Mouse (Mus musculus) kidney, postnatal 0 days (tissue): Measurements from ENCODE around the gene Gpr87. TPM values are rescaled to one million over a fixed set of nuclear protein-coding genes. Genes with fewer than 3 reads are reported as not detected.

Experiments
- ATAC-seq: fragments of 200-750 bp; cut with Nextera tagmentation; replicated peaks from 2 replicates; pipeline ENCODE4 v1.8.0; 2017; ENCODE audit warnings: low read depth, moderate number of reproducible peaks, moderate TSS enrichment, moderate library complexity; ENCODE audit not compliant: low FRiP score
- DNase-seq: peaks from one replicate; pipeline ENCODE4 v3.0.0-alpha.2; 2016; ENCODE audit warnings: low spot score
- H3K27ac ChIP-seq: fragments of 300-500 bp; sonication (generic); 2 replicates; pipeline ENCODE4 v1.5.1; 2014; ENCODE audit warnings: mild to moderate bottlenecking
- H3K27me3 ChIP-seq: fragments of 300-500 bp; sonication (generic); 2 replicates; pipeline ENCODE4 v1.6.1; 2014; ENCODE audit warnings: low read length, mixed read lengths; ENCODE audit not compliant: insufficient read depth
- H3K36me3 ChIP-seq: fragments of 300-500 bp; sonication (generic); 2 replicates; pipeline ENCODE4 v1.6.1; 2014; ENCODE audit warnings: low read length, mixed read lengths; ENCODE audit not compliant: insufficient read depth
- H3K4me1 ChIP-seq: fragments of 300-500 bp; sonication (generic); replicated peaks from 2 replicates; pipeline ENCODE4 v1.6.1; 2014; ENCODE audit warnings: antibody characterized with exemption, low read length, mixed read lengths; ENCODE audit not compliant: insufficient read depth
- H3K4me2 ChIP-seq: fragments of 300-500 bp; sonication (generic); 2 replicates; pipeline ENCODE4 v1.6.1; 2014; ENCODE audit warnings: mild to moderate bottlenecking, low read length, moderate library complexity, mixed read lengths
- H3K4me3 ChIP-seq: fragments of 300-500 bp; sonication (generic); replicated peaks from 2 replicates; pipeline ENCODE4 v1.5.1; 2014; ENCODE audit warnings: low read depth, low read length
- H3K9ac ChIP-seq: fragments of 300-500 bp; sonication (generic); 2 replicates; pipeline ENCODE4 v1.6.1; 2014; ENCODE audit warnings: low read depth, low read length
- H3K9me3 ChIP-seq: fragments of 300-500 bp; sonication (generic); replicated peaks from 2 replicates; pipeline ENCODE4 v1.6.1; 2016; ENCODE audit warnings: low read length, inconsistent platforms, mixed read lengths
- CTCF ChIP-seq: IDR thresholded peaks from 2 replicates; pipeline ENCODE4 v1.5.1; 2016; ENCODE audit warnings: antibody characterized with exemption, low read depth, mild to moderate bottlenecking, moderate library complexity
- WGBS: fragments of 180-500 bp; shearing (Covaris S2); extraction: QIAGEN DNeasy Blood & Tissue Kit; methylation state at CpG from one replicate; pipeline ENCODE4 v1.1.7; 2014; 5-methylcytosine and 5-hydroxymethylcytosine counted together
- polyA plus RNA-seq: library from polyadenylated mRNA; unstranded; fragments of >200 nt; fragmentation: Nextera tagmentation; extraction: Ambion mirVana; gene quantifications from 2 replicates; pipeline ENCODE4 v1.2.1, GENCODE M21; 2015

Gene Gpr87
- polyA plus RNA-seq, 1 experiment from 2014 or later: 0.53 TPM

GRCm38 (mm10) chr3:59194099-59194498 is 805 bp downstream of the Gpr87 start:
- H3K27ac ChIP-seq: no peak overlapping the region
- no peak overlapping the region for H3K4me2 ChIP-seq
- no peak overlapping the region for H3K4me3 ChIP-seq
- no peaks in the 10 kb centered on the region for H3K36me3 ChIP-seq
- DNase-seq (no peak), ATAC-seq (no peak)
- H3K4me1 ChIP-seq: no peaks in the 10 kb centered on the region
- no peaks in the 10 kb centered on the region for H3K9me3 ChIP-seq
- TF ChIP-seq CTCF: no peak
- H3K9ac ChIP-seq: no peak overlapping the region
- WGBS: 85% methylated on average over 7 of the region's 7 CpGs
- no peaks in the 10 kb centered on the region for H3K27me3 ChIP-seq

- no peak for ATAC-seq
- WGBS: 94% methylated on average over 6 of the region's 6 CpGs
- no peaks in the 10 kb centered on the region for H3K27me3 ChIP-seq
- H3K27ac ChIP-seq: no peak overlapping the region
- H3K4me2 ChIP-seq: no peak overlapping the region
- H3K9me3 ChIP-seq: no peaks in the 10 kb centered on the region
- DNase-seq: no peak
- no peak overlapping the region for H3K4me3 ChIP-seq
- TF ChIP-seq CTCF: no peak
- H3K9ac ChIP-seq: no peak overlapping the region
- H3K4me1 ChIP-seq: no peaks in the 10 kb centered on the region
- H3K36me3 ChIP-seq: no peaks in the 10 kb centered on the region
These were observed 3.2 kb downstream of the Gpr87 start for GRCm38 (mm10) chr3:59191674-59192073.

- H3K4me1 ChIP-seq: no peaks in the 10 kb centered on the region
- TF ChIP-seq CTCF: no peak
- H3K36me3 ChIP-seq: no peaks in the 10 kb centered on the region
- H3K27ac ChIP-seq: no peak overlapping the region
- 72% methylated on average over 4 of the region's 4 CpGs for WGBS
- no peaks in the 10 kb centered on the region for H3K9me3 ChIP-seq
- DNase-seq: no peak
- H3K9ac ChIP-seq: no peak overlapping the region
- no peaks in the 10 kb centered on the region for H3K27me3 ChIP-seq
- ATAC-seq: no peak
- no peak overlapping the region for H3K4me2 ChIP-seq
- no peak overlapping the region for H3K4me3 ChIP-seq
These were observed 7.6 kb downstream of the Gpr87 start for GRCm38 (mm10) chr3:59187336-59187735.

- no peak for TF ChIP-seq CTCF
- Histone ChIP-seq H3K36me3 (no peaks in the 10 kb centered on the region), H3K9ac (no peak overlapping the region), H3K9me3 (no peaks in the 10 kb centered on the region), H3K4me2 (no peak overlapping the region), H3K4me3 (no peak overlapping the region), H3K4me1 (no peaks in the 10 kb centered on the region), H3K27ac (no peak overlapping the region), H3K27me3 (no peaks in the 10 kb centered on the region)
- DNase-seq: no peak
- 75% methylated on average over 4 of the region's 4 CpGs for WGBS
- no peak for ATAC-seq
These were observed 9.2 kb downstream of the Gpr87 start for GRCm38 (mm10) chr3:59185662-59186061.

GRCm38 (mm10) chr3:59182129-59182528 is 12.8 kb downstream of the Gpr87 start:
- DNase-seq: no peak
- Histone ChIP-seq H3K4me3 (no peak overlapping the region), H3K9me3 (no peaks in the 10 kb centered on the region), H3K4me2 (no peak overlapping the region), H3K4me1 (no peaks in the 10 kb centered on the region), H3K9ac (no peak overlapping the region), H3K27me3 (no peaks in the 10 kb centered on the region), H3K27ac (no peak overlapping the region), H3K36me3 (no peaks in the 10 kb centered on the region)
- no peak for TF ChIP-seq CTCF
- ATAC-seq: no peak

- H3K36me3 ChIP-seq: no peaks in the 10 kb centered on the region
- H3K9me3 ChIP-seq: no peaks in the 10 kb centered on the region
- H3K27me3 ChIP-seq: no peaks in the 10 kb centered on the region
- H3K4me2 ChIP-seq: no peak overlapping the region
- DNase-seq (no peak), ATAC-seq (0 out of 2 replicates have a peak, but pooled peaks have one; percentile 25)
- no peaks in the 10 kb centered on the region for H3K4me1 ChIP-seq
- H3K4me3 ChIP-seq: no peak overlapping the region
- H3K9ac ChIP-seq: no peak overlapping the region
- no peak overlapping the region for H3K27ac ChIP-seq
- 78% methylated on average over 5 of the region's 5 CpGs for WGBS
- TF ChIP-seq CTCF: no peak
These were observed 13.8 kb downstream of the Gpr87 start for GRCm38 (mm10) chr3:59181134-59181533.

GRCm38 (mm10) chr3:59176871-59177270 is 18.0 kb downstream of the Gpr87 start:
- no peak for DNase-seq
- no peak for ATAC-seq
- Histone ChIP-seq H3K9me3 (no peaks in the 10 kb centered on the region), H3K9ac (no peak overlapping the region), H3K4me1 (no peaks in the 10 kb centered on the region), H3K27me3 (no peaks in the 10 kb centered on the region), H3K27ac (no peak overlapping the region), H3K4me2 (no peak overlapping the region), H3K4me3 (no peak overlapping the region), H3K36me3 (no peaks in the 10 kb centered on the region)
- 77% methylated on average over 5 of the region's 5 CpGs for WGBS
- TF ChIP-seq CTCF: no peak
